Mouse (Mus musculus) thymus, postnatal 10 days (tissue): ENCODE measurements around the gene Suds3.

Experiments
- DNase-seq, 2 experiments: peaks; one replicate each; pipeline ENCODE4 v3.0.0; 2021; ENCODE audit warnings: low spot score in 2 of 2

Gene Suds3

DNA sequence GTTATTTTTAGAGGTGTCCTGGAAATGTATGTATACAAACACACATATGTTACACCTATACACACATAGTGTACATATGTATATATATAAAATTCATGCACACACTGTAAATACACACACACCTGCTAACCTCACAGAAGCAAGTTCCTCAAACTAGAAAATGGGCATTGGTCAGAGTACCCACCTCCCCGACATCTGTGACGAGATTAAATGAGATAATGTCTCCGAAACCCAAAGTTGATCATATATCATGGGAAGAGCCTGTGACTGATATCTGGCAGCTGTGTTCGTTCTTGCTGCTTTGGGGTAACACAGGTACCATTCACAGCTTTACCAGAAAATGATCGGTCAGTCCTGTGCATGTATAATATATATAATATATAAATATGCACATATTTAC is 20.7 kb upstream of the Suds3 start:
- no peak for DNase-seq

DNA sequence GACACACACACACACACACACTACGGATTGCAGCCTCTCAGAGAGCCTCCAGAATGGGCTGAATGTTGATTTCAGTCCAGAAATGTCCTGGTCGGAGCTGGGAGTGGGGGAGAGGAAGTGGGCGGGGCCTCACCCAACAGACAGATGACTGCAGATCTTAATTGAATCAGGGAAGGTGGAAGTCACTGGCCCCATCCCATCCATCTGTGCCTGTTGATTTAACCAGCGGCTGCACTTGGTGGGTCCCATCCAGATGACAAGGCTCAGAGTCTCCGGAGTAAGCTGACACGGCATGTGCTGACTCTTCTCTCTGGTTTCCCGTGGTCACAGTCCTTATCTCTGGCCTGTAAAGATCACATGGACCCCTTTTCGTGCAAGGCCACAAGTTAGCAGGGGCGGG is 20.0 kb upstream of the Suds3 start:
- peak; percentile 43 to 45 for DNase-seq

DNA sequence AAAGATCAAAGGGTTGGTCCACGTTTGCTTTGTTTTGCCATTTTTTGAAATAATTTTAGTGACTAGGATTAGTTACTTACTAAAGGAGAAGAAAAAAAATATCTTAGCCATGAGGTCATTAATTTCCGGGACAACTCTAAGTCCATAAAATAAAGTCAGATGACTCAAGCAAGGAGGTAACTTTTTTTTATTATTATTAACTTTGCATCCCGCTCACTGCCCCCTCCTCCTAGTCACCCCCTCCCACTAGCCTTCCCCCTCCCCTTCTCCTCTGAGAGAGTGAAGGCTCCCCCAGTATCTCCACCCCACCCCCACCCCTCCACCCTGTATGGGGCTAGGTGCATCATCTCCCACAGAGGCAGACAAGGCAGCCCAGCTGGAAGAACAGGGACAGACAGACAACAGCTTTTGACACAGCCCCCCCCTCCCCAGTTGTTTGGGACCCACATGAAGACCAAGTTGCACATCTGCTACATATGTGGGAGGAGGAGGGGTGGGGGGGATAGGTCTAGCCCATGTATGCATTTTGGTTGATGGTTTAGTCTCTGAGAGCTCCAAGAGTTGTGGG is 19.1 kb upstream of the Suds3 start:
- no peak for DNase-seq

DNA sequence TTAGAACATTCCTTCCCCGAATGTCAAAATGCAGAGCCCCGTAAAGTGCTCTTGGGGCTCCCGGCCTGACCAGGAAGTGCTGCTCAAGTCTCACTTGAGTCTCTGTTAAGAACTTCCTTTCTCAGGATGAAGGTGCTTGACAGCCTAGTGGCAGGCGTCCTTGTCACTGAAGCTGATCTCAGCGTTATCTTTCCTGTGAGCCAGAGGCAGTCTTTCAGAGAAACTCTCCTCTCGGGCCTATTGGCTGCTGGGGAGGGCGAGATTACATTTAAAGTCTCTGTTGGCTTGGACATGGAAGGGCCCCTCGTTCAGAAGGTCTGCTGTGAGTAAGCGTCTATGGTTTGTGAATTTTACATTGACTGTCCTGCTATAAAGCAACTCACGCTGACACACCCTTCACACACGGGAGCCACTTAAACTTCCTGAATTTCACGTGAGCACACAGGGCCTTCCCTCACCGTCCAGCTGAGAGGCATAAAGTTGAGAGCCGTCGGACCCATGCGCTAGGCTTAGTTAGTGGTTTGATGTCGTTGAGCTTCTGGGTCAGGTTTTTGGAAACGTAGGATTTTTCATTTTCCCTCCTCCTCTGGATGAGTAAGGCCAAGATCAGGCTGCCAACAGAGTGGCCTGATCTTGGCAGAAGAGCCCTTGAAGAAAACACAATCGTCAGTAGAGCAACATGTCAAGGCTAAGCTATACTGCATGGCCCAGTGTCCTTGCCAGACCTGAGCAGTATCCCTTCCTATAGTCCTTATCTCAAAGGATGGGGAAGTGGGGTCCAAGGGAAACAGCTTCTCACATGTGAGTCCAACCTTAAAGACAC is 18.4 kb upstream of the Suds3 start:
- no peak for DNase-seq

DNA sequence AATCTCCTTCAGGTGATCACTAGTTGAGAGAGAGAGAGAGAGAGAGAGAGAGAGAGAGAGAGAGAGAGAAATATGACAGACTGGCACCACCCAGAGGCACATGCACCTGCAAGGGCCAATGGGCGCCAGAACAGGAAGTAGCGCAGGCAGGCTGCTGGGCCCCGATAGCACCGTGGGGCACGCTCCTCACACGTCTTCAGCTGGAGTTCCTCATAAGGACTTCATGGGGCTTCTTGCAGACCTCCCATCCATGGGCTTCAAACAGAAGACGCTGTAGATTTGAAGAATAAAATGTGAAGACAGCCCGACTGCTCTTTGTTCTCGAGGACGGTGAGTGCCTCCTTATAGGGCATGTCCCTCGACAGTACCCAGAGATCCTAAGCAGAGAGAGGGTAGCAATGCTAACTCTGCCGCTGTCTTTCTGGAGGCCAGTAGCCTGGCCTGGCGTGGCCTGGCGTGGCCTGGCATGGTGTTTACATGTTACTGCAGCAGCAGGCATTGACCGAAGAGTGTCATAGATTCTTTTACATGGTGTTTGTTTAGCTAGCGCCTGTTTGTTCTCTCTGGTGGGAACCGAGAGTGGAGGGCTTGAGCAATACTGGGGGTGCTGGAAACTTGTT is 17.6 kb upstream of the Suds3 start:
- DNase-seq: peak; percentile 82 to 85

DNA sequence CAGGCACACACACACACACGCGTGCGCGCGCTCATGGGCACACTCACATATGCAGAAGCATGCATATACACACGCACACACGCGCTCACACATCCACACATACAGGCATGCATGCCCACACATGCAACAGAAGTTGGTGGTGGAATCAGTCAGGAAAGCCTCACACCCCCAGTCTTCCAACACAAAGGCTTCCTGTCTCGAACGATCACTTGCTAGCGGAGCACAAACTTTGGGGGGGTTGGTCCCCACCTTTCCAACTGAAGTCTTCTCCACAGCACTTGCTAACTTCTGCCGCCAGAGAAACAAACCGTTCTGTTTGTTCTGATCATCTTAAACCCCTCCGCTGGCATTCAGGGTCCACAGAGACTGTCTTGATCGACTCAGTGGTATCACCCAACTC is 14.8 kb upstream of the Suds3 start:
- DNase-seq: peak in 1 of 2 experiments; percentile 43

DNA sequence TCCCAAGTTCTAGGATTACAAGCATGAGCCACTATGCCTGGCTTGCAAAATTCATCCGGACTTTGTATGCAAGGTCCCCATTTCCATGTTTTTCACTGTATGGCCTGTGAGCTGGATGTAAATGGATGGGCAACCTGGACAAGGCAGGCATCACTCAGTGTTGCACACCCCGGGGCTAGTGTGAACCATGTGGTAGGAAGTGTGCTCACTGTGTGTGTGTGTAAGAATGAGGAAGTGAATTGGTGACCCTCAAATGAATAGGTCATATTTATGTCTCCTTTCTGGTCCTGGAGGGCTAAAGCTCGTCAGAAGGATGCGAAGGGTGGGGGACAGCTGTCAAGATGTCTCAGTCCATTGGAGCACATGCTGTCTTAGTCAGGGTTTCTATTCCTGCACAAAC is 11.1 kb upstream of the Suds3 start:
- no peak for DNase-seq

DNA sequence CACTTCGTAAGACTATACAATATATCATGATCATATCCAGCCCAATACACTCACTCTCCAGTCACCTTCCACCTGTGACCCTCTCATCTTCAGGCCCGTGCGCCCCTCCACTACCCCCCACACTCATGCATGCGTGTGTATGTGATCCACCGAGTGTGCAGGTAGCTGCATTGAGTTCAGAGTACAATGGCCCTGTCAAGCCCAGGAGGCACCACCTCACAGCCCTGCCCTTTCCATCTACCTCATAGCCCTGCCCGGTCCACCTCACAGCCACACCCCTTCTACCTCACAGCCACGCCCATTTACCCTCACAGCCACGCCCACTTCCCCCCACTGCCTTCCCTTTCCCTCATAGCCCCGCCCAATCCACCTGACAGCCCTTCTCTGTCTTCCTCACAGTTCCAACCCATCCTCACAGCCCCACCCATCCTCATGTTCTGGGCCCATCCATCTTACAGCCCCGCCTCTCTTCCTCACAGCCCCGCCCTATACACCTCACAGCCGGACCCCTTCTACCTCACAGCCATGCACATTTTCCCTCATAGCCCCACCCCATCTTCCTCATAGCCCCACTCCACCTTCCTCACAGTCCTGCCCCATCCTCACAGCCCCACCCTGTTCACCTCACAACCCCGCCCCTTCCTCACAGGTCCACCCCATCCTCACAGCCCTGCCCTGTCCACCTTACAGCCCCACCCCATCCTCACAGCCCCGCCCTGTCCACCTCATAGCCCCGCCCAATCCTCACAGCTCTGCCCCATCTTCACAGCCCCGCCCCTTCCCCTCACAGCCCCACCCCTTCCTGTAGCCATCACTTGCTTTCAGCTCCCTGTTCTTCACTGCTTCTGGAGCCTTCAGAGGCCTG is 9.8 kb upstream of the Suds3 start:
- no peak for DNase-seq

DNA sequence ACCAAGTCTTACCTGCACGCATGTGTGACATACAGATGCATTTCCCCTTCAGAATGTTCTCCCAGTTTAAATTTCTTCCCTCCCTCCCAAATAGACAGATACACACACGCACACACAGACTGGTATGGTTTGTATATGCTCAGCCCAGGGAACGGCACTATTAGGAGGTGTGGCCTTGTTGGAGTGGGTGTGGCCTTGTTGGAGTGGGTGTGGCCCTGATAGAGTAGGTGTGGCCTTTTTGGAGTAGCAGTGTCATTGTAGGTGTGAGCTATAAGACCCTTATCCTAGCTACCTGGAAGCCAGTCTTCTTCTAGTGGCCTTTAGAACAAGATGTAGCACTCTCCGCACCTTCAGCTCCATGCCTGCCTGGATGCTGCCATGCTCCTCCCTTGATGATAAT is 7.9 kb upstream of the Suds3 start:
- no peak for DNase-seq

DNA sequence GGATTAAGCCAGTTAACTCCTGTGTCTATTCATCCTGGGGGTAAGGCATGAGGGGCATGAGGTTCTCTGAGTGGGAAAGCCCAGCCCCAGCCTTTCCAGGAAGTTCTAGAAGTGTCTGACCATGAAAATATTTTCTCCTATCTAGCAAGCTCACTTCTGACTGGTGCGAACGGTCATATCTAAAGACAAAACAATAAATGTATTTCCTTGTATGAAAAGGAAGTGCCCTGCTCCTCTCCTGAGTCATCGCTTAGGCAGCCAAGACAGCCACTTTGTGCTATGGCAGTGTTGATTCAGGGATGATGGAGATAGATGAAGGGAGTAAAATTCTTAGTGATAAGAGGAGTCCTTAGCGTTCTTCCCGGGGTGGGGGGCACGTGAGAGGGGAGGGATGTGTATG is 7.2 kb upstream of the Suds3 start:
- DNase-seq: no peak

DNA sequence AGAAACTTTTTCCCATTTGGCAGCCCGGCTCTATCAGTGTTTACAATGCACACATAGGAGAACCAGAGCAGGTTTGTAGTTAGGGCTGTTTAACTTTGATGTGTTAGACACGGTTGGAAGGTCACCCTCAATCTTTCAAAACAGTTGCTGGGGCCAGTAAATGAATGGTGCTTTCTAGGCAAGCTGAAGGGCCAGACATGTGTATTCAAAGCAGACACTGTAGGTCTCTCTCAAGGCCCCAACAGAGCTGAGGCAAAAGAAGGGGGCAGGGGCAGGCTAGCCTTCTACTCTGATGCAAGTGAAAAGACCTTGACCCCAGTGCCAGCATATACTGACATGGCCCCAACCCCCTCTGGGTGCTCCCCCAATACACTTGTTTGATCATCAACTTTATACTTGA is 5.7 kb upstream of the Suds3 start:
- DNase-seq: no peak

DNA sequence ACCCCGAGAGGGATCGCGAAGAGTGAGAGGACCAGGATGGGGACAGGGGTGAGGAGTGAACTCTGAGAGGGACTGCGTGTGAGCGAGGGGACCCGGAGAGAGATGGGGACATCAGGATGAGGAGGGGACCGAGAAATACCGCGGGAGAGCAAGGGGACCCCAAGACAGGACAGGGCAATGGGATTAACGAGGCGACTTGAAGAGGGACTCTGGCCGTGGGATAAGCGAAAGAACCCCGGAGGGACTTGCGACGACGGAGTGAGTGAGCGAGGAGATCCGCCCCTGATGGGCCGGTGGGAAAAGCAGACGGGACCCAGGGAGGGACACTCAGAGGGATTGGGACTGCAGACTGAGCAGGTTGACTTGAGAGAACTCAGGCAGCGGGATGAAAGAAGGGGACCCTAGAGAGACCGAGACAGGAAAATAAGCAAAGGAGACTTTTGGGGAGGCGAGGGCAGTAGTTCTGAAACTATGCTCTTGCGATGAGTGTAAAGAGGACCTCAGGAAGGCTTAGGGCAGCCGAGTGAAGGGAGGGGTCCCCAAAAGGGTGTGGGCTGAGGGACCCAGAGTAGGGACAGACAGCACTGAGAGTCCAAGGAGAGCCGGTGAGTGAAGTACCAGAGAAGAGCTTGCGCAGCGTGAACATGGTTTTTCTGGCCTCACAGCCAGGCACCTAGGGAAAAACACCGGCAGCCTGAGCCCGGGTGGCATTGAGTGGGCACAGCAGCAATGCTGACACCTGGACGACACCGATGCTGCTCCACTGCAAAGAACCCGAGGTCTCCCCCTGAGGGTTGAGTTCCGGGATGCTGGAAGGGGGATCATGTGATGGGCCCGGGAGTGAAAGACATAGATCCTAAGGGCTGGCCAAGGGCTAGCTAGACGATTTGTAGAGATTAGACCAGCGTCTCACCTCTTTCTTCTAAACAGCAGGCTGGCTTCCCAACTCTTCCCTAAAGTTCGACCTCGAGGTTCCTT is 4.9 kb upstream of the Suds3 start:
- DNase-seq: peak in 1 of 2 experiments; percentile 38

DNA sequence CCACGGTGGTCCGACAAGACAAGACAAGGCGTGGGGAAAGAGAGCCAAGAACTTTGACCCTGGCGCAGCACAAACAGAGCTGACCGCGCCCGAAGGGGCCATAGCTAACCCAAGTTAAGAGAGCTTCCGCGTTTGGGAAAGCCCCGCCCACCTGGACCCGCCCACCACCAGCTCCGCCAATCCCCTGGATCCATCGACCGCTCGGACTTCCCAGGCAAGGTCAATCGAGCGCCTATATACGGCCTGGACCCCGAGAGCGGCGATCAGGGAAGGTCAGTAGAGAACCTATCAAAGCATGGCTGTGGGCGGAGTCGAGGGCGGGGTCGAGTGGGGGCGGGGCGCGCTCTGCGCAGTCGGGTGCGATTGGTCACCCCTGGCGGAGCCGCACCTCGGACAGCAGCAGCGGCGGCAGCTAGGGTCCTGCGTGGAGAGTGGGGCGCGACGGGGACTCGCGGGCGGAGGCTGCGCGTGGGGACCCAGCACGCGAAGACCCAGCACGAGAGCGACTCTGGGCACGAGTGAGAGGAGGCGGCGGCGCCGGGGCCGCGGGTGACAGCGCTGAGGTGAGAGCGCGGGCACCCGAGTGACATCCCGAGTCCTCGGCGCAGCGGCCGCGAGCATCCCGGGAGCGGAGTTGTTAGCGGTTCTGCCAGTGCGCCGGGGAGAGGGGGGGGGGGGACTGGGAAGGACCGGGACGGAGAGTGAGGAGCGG is 4.0 kb upstream of the Suds3 start, which contains the start of gene Taok3:
TSS of gene Taok3 (plus strand) at position 353 of the 712 bp plus-strand sequence.
- peak; percentile 97 to 98 for DNase-seq

DNA sequence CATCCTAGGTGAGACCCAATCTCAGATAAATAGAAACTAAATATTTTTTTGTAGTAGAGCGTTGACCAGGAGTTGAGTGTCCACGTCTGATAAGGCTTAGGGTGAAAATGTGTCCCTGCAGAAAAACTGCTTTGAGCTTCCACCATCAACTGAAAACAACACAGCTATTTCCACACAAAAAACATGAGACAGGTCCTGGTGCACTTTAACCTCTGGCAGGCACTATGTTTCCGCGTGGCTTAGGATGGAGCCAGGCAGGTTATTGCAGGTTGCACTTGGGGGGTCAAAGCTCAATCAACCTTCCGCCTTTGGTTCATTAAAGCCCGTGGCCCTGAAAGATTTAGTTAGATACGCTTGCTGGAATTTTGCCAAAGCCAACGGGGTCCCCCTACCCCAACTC is 2.9 kb upstream of the Suds3 start:
- DNase-seq: no peak

DNA sequence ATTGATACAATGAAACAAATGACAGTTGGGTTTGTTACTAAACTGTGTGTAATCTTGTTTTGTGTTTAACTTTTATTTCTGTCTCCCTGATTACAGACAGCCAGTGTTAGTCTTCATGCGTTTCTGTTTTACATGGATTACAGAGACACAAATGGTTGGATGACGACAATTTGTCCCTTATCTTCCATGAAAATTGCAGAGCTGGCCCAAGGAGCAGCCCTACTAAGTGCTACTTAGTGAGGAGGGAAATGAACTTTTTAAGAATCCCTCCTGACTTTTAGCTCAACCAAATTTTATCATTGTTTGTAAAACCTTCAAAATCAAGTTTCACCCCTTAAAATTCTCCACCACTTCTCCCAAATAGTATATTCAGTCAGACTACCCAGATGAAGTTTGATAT is 2.3 kb upstream of the Suds3 start:
- no peak for DNase-seq

DNA sequence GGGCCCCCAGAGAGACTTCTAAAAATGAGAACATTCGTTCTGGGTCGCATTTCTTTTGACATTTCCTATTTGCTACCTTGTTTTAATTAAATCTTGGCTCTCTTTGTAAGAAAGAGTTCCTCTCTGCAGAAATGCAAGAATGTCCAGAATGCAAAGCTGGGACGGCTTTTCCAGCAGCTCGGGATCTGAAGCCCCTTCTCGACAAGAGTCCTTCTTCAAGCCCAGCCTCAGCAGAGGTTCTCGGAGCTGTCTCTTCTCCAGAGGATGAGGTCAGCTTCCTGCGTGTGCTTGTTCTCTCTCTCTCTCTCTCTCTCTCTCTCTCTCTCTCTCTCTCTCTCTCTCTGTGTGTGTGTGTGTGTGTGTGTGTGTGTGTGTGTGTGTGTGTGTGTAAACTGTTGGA is 1.8 kb upstream of the Suds3 start:
- DNase-seq: no peak

DNA sequence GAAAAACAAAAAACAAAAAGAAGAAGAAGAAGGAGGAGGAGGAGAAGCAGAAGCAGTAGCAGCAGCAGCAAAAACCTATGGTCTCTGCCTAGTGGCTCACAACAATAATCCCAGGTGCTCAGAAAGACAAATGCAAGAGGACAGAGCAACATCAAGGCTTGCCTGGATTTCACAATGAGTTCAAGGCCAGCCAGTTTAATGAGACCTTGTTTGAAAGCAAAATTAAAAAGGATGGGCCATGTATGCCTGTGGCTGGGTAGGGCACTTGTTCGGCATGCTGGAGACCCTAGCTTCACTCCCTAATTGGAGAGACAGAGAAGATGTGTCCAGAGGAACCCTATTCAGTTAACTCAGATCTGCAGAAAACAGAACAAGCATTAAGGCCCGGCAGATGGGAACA is 1.3 kb upstream of the Suds3 start:
- DNase-seq: no peak

DNA sequence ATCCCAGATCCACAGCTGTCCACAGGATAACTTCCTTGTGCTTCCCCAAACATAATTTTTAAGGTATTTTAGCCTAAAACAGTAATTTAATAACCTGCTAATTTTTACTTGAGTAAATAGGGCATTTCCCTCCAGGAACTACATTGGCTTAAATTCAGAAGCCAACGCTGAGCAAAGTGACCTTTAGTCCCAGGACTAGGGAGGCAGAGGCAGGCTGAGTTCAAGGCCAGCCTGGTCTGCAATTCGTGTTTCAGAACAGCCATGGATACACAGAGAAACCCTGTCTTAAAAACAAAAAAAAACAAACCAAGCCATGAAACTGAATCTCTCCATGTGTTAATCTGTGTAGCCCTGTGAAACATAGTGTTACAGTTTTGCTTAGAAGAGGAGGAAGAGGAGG is 747 bp upstream of the Suds3 start:
- DNase-seq: no peak

DNA sequence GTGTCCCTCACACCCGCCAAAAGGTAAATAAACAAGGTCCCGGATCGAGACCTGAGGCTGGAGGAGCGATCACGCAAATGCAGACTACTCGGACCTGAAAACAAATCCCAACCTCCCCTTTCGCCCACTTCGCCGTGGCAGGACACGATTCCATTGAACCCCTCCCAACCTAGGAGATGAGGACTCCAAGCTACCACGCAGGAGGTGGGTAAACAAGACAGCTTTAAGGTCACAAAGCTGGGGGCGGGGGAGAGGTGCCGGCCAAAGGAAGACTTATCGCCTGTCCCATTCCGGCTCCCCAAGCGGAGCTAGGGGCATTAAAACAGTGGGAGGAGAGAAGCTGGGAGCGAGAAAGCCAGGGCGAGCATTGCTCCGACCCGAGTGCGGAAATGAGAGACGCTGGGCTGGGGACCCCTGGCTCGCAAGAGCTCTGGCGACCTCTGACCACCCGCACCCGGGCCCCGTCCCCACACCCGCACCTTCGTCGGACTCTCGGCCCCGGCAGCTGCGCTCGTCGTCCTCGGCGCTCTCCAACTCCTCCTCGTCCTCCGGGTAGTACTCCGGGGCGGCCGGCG is 633 bp downstream of the Suds3 start:
- DNase-seq: peak; percentile 39 to 49
